Mouse (Mus musculus) kidney, embryonic 16.5 days (tissue): ENCODE measurements at regions not wholly inside any gene's neighbourhood (a gene's known extent, or its start where the extent isn't known, plus 50 kb on each side); places are given as distances from the start of the nearest gene placed in this dataset.
A peak's percentile ranks its signal among the peaks of the same experiment; 100 is the strongest.

ENCODE experiments used
- ATAC-seq: fragments of 200-750 bp; cut with Nextera tagmentation; 2 replicates; pipeline ENCODE4 v1.8.0; 2017; ENCODE audit warnings: moderate TSS enrichment; ENCODE audit not compliant: low FRiP score, low TSS enrichment
- H3K27ac ChIP-seq: fragments of 300-500 bp; sonication (generic); 2 replicates; pipeline ENCODE4 v1.5.1; 2014; ENCODE audit warnings: low read length
- H3K27me3 ChIP-seq: fragments of 300-500 bp; sonication (generic); 2 replicates; pipeline ENCODE4 v1.6.1; 2014; ENCODE audit warnings: low read length, control low read depth, mixed read lengths; ENCODE audit not compliant: insufficient read depth
- H3K36me3 ChIP-seq: fragments of 300-500 bp; sonication (generic); 2 replicates; pipeline ENCODE4 v1.6.1; 2014; ENCODE audit warnings: low read length, control low read depth, mixed read lengths; ENCODE audit not compliant: insufficient read depth
- H3K4me1 ChIP-seq: fragments of 300-500 bp; sonication (generic); 2 replicates; pipeline ENCODE4 v1.6.1; 2014; ENCODE audit warnings: low read length, control low read depth, mixed read lengths; ENCODE audit not compliant: insufficient read depth
- H3K4me2 ChIP-seq: fragments of 300-500 bp; sonication (generic); replicated peaks from 2 replicates; pipeline ENCODE4 v1.6.1; 2014; ENCODE audit warnings: low read depth, low read length
- H3K4me3 ChIP-seq: fragments of 300-500 bp; sonication (generic); 2 replicates; pipeline ENCODE4 v1.5.1; 2014; ENCODE audit warnings: mild to moderate bottlenecking, low read length
- H3K9ac ChIP-seq: fragments of 300-500 bp; sonication (generic); replicated peaks from 2 replicates; pipeline ENCODE4 v1.6.1; 2014; ENCODE audit warnings: low read length
- H3K9me3 ChIP-seq: fragments of 300-500 bp; sonication (generic); 2 replicates; pipeline ENCODE4 v1.6.1; 2016; ENCODE audit warnings: low read length, control low read depth
- WGBS: fragments of 180-500 bp; shearing (Covaris S2); extraction: QIAGEN DNeasy Blood & Tissue Kit; methylation state at CpG from one replicate; pipeline ENCODE4 v1.1.7; 2014; 5-methylcytosine and 5-hydroxymethylcytosine counted together

- Histone ChIP-seq H3K9me3 (no peaks in the 10 kb centered on the region), H3K9ac (no peak overlapping the region), H3K4me2 (no peak overlapping the region), H3K27me3 (no peaks in the 10 kb centered on the region), H3K4me3 (no peak overlapping the region), H3K4me1 (no peaks in the 10 kb centered on the region), H3K27ac (no peak overlapping the region), H3K36me3 (no peaks in the 10 kb centered on the region)
- WGBS: 74% methylated on average over 5 of the region's 5 CpGs
- no peak for ATAC-seq
These were observed 124.9 kb upstream of the Ank start for GRCm38 (mm10) chr15:27341518-27341976.

DNA sequence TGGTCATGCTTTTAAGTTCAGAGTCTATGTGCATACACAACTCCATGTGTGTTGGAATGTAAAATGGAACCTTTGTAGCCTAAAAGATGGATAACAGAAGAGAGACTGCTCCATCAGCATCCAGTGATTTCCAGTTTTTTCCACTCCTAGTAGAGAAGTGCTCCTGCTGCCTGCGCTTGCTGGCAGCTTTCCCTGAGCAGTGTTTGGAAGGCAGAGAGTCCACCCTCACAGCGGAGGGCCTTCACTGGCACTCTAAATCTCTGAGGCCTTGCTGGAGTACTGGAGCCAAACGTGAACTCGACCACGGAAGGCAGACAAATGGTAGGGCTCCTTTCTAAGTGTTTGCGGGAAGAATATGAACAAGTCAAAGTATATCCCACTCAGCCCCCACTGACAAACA lies 108.0 kb upstream of the Ank start:
- no peak overlapping the region for H3K27ac ChIP-seq
- no peak overlapping the region for H3K9ac ChIP-seq
- H3K36me3 ChIP-seq: no peaks in the 10 kb centered on the region
- H3K4me3 ChIP-seq: no peak overlapping the region
- WGBS: 51% methylated on average over 6 of the region's 6 CpGs
- H3K9me3 ChIP-seq: no peaks in the 10 kb centered on the region
- ATAC-seq: no peak
- no peak overlapping the region for H3K4me2 ChIP-seq
- H3K27me3 ChIP-seq: no peaks in the 10 kb centered on the region
- H3K4me1 ChIP-seq: 0 out of 2 replicates have a peak, but pooled peaks cover 5% of the 10 kb centered on the region

GRCm38 (mm10) chr15:27359271-27359670 lies 107.2 kb upstream of the Ank start:
- Histone ChIP-seq H3K4me2 (no peak overlapping the region), H3K36me3 (no peaks in the 10 kb centered on the region), H3K4me1 (0 out of 2 replicates have a peak, but pooled peaks cover 5% of the 10 kb centered on the region), H3K9me3 (no peaks in the 10 kb centered on the region), H3K27ac (no peak overlapping the region), H3K4me3 (no peak overlapping the region), H3K9ac (no peak overlapping the region), H3K27me3 (no peaks in the 10 kb centered on the region)
- WGBS: 43% methylated on average over 1 of the region's 1 CpGs
- ATAC-seq: no peak

DNA sequence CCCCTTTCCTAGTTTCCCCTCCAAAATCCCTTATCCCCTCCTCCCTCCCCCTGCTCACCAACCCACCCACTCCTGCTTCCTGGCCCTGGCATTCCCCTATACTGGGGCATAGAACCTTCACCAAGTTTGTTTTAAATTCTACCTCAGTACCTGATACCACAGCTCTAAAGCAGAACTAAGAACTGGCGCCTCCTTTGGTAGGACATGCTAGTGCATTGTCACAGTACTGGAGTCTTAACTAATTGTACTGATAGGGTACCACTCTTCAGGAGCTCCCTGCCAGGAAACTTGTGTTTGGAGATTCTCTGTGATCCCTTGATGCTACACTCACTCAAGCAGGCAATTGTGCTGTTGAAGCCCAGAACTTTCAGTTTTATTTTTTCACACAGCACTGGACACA lies 92.0 kb upstream of the Ank start:
- H3K4me1 ChIP-seq: no peaks in the 10 kb centered on the region
- peaks cover 4% of the 10 kb centered on the region; the same call in 1 of the 2 replicates for H3K9me3 ChIP-seq
- no peak overlapping the region for H3K9ac ChIP-seq
- H3K36me3 ChIP-seq: no peaks in the 10 kb centered on the region
- H3K27me3 ChIP-seq: no peaks in the 10 kb centered on the region
- WGBS: 60% methylated on average over 1 of the region's 1 CpGs
- H3K4me2 ChIP-seq: no peak overlapping the region
- ATAC-seq: no peak
- no peak overlapping the region for H3K4me3 ChIP-seq
- H3K27ac ChIP-seq: no peak overlapping the region

GRCm38 (mm10) chr15:27378601-27379094 lies 87.8 kb upstream of the Ank start:
- no peaks in the 10 kb centered on the region for H3K4me1 ChIP-seq
- no peaks in the 10 kb centered on the region for H3K9me3 ChIP-seq
- no peaks in the 10 kb centered on the region for H3K36me3 ChIP-seq
- no peak overlapping the region for H3K4me2 ChIP-seq
- H3K27ac ChIP-seq: no peak overlapping the region
- no peak overlapping the region for H3K9ac ChIP-seq
- H3K27me3 ChIP-seq: no peaks in the 10 kb centered on the region
- H3K4me3 ChIP-seq: no peak overlapping the region
- no peak for ATAC-seq
- 62% methylated on average over 3 of the region's 3 CpGs for WGBS

GRCm38 (mm10) chr15:27380436-27380945 lies 86.0 kb upstream of the Ank start:
- Histone ChIP-seq H3K4me1 (no peaks in the 10 kb centered on the region), H3K27ac (no peak overlapping the region), H3K9ac (no peak overlapping the region), H3K27me3 (no peaks in the 10 kb centered on the region), H3K4me3 (no peak overlapping the region), H3K36me3 (no peaks in the 10 kb centered on the region), H3K9me3 (no peaks in the 10 kb centered on the region), H3K4me2 (no peak overlapping the region)
- WGBS: 34% methylated on average over 4 of the region's 4 CpGs
- peak; percentile 69 for ATAC-seq

DNA sequence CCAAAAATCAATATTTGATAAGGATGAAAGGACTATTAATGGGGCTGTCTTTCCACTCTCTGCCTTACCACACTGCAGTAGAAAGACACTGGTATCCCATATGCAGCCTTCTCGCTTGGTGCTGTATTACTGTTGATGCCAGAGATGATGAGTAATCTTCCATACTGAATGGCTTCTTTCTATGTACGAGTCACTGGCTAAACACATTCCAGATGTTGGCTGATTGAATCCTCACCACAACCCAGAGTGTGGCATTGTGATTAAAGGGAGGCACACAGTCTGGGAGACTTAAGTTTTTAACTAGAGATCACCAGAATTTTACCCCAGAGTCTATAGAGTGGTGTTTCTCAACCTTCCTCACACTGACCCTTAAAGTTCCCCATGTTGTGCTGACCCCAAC lies 84.9 kb upstream of the Ank start:
- Histone ChIP-seq H3K36me3 (no peaks in the 10 kb centered on the region), H3K4me2 (no peak overlapping the region), H3K9ac (no peak overlapping the region), H3K27me3 (no peaks in the 10 kb centered on the region), H3K4me1 (no peaks in the 10 kb centered on the region), H3K9me3 (no peaks in the 10 kb centered on the region), H3K4me3 (no peak overlapping the region), H3K27ac (no peak overlapping the region)
- ATAC-seq: no peak
- WGBS: 77% methylated on average over 2 of the region's 2 CpGs

DNA sequence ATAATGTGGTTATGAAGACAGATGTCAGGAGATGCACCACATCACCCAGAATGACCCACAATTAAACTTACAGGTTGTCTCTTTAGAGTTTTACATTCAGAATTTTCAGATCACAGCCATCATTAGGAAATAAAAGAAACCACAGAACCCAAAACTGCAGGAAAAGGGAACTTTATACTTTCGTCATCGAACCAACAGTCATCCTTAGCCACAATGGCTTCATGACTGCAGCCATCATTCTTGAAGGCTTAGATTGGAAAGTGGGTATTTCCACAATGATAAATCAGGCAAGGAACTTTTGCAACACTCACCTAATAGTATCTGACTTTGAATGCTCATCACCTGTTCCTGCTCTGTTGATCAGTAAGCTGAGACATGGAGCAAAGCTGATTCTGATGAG lies 75.9 kb upstream of the Ank start:
- ATAC-seq: no peak
- Histone ChIP-seq H3K27me3 (no peaks in the 10 kb centered on the region), H3K9me3 (peaks cover 4% of the 10 kb centered on the region), H3K4me1 (no peaks in the 10 kb centered on the region), H3K9ac (no peak overlapping the region), H3K36me3 (no peaks in the 10 kb centered on the region), H3K4me2 (no peak overlapping the region), H3K4me3 (no peak overlapping the region), H3K27ac (no peak overlapping the region)
- WGBS: 96% methylated on average over 2 of the region's 2 CpGs

- WGBS: 58% methylated on average over 20 of the region's 20 CpGs
- no peak overlapping the region for H3K27ac ChIP-seq
- H3K4me3 ChIP-seq: no peak overlapping the region
- 0 out of 2 replicates have a peak, but pooled peaks have one; percentile 35 for ATAC-seq
- no peaks in the 10 kb centered on the region for H3K27me3 ChIP-seq
- H3K9ac ChIP-seq: no peak overlapping the region
- no peaks in the 10 kb centered on the region for H3K36me3 ChIP-seq
- H3K9me3 ChIP-seq: no peaks in the 10 kb centered on the region
- no peak overlapping the region; the same call in 1 of the 2 replicates for H3K4me2 ChIP-seq
- no peaks in the 10 kb centered on the region for H3K4me1 ChIP-seq
These were observed 60.7 kb upstream of the Ank start for GRCm38 (mm10) chr15:27405721-27406161.

DNA sequence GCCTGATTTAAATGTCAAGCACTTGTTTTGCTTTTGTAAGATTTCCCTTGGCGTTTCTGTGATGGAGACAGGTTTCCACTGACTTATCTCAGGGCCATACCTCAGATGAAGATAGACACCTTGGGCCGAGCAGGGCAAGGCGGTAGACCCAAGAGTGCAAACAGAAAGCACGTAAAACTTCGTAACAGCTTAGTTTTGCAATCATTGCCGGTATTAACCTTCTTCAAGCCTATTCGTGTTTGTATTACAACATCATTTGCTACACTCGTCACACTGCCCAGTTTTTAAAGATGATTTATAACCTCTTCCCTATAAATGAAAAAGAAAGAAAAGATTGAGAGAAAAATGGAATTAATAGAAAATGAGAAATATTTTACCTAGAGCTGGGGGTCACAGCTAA lies 56.6 kb upstream of the Ank start:
- Histone ChIP-seq H3K4me3 (no peak overlapping the region), H3K9ac (no peak overlapping the region), H3K27ac (no peak overlapping the region), H3K27me3 (no peaks in the 10 kb centered on the region), H3K9me3 (no peaks in the 10 kb centered on the region), H3K4me1 (peaks cover 5% of the 10 kb centered on the region; the same call in 1 of the 2 replicates), H3K4me2 (no peak overlapping the region), H3K36me3 (no peaks in the 10 kb centered on the region)
- ATAC-seq: no peak
- 83% methylated on average over 8 of the region's 8 CpGs for WGBS
